Mouse (Mus musculus) cerebellum, adult (tissue): Measurements from ENCODE around the gene Gm10799.
A peak's percentile ranks its signal among the peaks of the same experiment; 100 is the strongest.
"Not testable (repeated sequence)": the region's sequence is repeated elsewhere in the genome, so short reads cannot be mapped to it uniquely, and the experiment has no call there.

ENCODE experiments used
- ATAC-seq: cut with Nextera tagmentation; 2 replicates; pipeline ENCODE4 v1.9.2; 2017; ENCODE audit warnings: mild to moderate bottlenecking, moderate library complexity, mixed read lengths; ENCODE audit not compliant: insufficient number of reproducible peaks, low FRiP score, low TSS enrichment

The Gm10799 gene

GRCm38 (mm10) chr2:104068450-104068849, at the start of gene Gm10799:
Gm10799 (minus strand) TSS chr2:104068550.
- not testable (repeated sequence) for ATAC-seq

GRCm38 (mm10) chr2:104117173-104117572, 48.8 kb upstream of the Gm10799 start:
- not testable (repeated sequence) for ATAC-seq

GRCm38 (mm10) chr2:104114898-104115297, 46.5 kb upstream of the Gm10799 start:
- no peak for ATAC-seq

GRCm38 (mm10) chr2:104113563-104113962, 45.2 kb upstream of the Gm10799 start:
- ATAC-seq, result not testable (repeated sequence)

GRCm38 (mm10) chr2:104111170-104111797, 42.9 kb upstream of the Gm10799 start:
- not testable (repeated sequence) for ATAC-seq

- ATAC-seq, result no peak
Observed at GRCm38 (mm10) chr2:104110031-104110430, 41.7 kb upstream of the Gm10799 start.

- no peak for ATAC-seq
Observed at GRCm38 (mm10) chr2:104109528-104109927, 41.2 kb upstream of the Gm10799 start.

GRCm38 (mm10) chr2:104109021-104109420, 40.7 kb upstream of the Gm10799 start:
- not testable (repeated sequence) for ATAC-seq

GRCm38 (mm10) chr2:104104800-104105199, 36.5 kb upstream of the Gm10799 start:
- ATAC-seq, result no peak

- no peak for ATAC-seq
Observed at GRCm38 (mm10) chr2:104099946-104100345, 31.6 kb upstream of the Gm10799 start.

- ATAC-seq, result no peak
Observed at GRCm38 (mm10) chr2:104099231-104099585, 30.9 kb upstream of the Gm10799 start.

GRCm38 (mm10) chr2:104098529-104099230, 30.3 kb upstream of the Gm10799 start:
- no peak for ATAC-seq

GRCm38 (mm10) chr2:104097396-104097795, 29.0 kb upstream of the Gm10799 start:
- ATAC-seq, result not testable (repeated sequence)

GRCm38 (mm10) chr2:104096796-104097195, 28.4 kb upstream of the Gm10799 start:
- ATAC-seq, result not testable (repeated sequence)

GRCm38 (mm10) chr2:104096256-104096655, 27.9 kb upstream of the Gm10799 start:
- no peak for ATAC-seq

- ATAC-seq, result peak; percentile 87
Observed at GRCm38 (mm10) chr2:104095741-104096213, 27.4 kb upstream of the Gm10799 start, which contains the start of gene Cd59a. Cd59a (plus strand) TSS chr2:104095801.

GRCm38 (mm10) chr2:104093305-104093704, 25.0 kb upstream of the Gm10799 start:
- ATAC-seq, result no peak

- not testable (repeated sequence) for ATAC-seq
Observed at GRCm38 (mm10) chr2:104087562-104087961, 19.2 kb upstream of the Gm10799 start.

- ATAC-seq, result not testable (repeated sequence)
Observed at GRCm38 (mm10) chr2:104084027-104084426, 15.7 kb upstream of the Gm10799 start.

- no peak for ATAC-seq
Observed at GRCm38 (mm10) chr2:104082474-104082873, 14.1 kb upstream of the Gm10799 start.

- not testable (repeated sequence) for ATAC-seq
Observed at GRCm38 (mm10) chr2:104081436-104082050, 13.2 kb upstream of the Gm10799 start.
